Mouse (Mus musculus): ENCODE data around the gene Fbxl7.

The Fbxl7 gene

DNA sequence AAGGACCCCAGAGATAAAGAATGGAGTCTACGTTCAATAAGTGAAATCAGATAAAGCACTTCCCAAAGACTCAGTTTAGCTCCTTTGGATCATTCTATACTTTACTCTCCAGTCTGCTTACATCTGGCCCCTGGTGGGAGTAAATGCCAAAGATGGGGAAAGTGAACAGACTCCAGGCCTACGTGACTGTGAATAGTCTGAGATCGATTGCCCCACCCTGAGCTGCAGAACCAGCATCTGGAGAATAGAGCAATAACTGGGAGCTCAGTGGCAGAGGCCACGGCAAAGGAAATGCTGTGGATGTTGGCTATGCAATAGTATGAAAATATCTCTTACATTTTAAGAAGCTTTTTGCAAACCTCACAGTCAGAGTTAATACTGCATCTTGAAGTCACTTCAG lies 394.4 kb downstream of the Fbxl7 start:
- in situ Hi-C loops (cut with MseI, MboI) = no loop called here

Measured in mouse trophoblast stem cell (cell line).